Mouse (Mus musculus) limb, embryonic 10.5 days (tissue): ENCODE measurements at regions not wholly inside any gene's neighbourhood (a gene's known extent, or its start where the extent isn't known, plus 50 kb on each side); places are given as distances from the start of the nearest gene placed in this dataset.

ENCODE experiments used
- DNase-seq: peaks from one replicate; pipeline ENCODE4 v3.0.0-alpha.2; 2017; ENCODE audit warnings: low spot score
- H3K27ac ChIP-seq: fragments of 300-500 bp; sonication (generic); 2 replicates; pipeline ENCODE4 v1.5.1; 2016; ENCODE audit warnings: mild to moderate bottlenecking
- H3K27me3 ChIP-seq: fragments of 300-500 bp; sonication (generic); 2 replicates; pipeline ENCODE4 v1.6.1; 2016; ENCODE audit warnings: low read depth, mild to moderate bottlenecking; ENCODE audit not compliant: poor library complexity, severe bottlenecking
- H3K36me3 ChIP-seq: fragments of 300-500 bp; sonication (generic); 2 replicates; pipeline ENCODE4 v1.6.1; 2016; ENCODE audit warnings: mild to moderate bottlenecking, moderate library complexity
- H3K4me1 ChIP-seq: fragments of 300-500 bp; sonication (generic); 2 replicates; pipeline ENCODE4 v1.6.1; 2016
- H3K4me3 ChIP-seq: fragments of 300-500 bp; sonication (generic); 2 replicates; pipeline ENCODE4 v1.5.1; 2016; ENCODE audit warnings: mild to moderate bottlenecking, moderate library complexity
- H3K9me3 ChIP-seq: fragments of 300-500 bp; sonication (generic); replicated peaks from 2 replicates; pipeline ENCODE4 v1.6.1; 2016; ENCODE audit warnings: mild to moderate bottlenecking
- WGBS: fragments of 180-500 bp; shearing (Covaris S2); methylation state at CpG from one replicate; pipeline ENCODE4 v1.1.7; 2016; 5-methylcytosine and 5-hydroxymethylcytosine counted together

DNA sequence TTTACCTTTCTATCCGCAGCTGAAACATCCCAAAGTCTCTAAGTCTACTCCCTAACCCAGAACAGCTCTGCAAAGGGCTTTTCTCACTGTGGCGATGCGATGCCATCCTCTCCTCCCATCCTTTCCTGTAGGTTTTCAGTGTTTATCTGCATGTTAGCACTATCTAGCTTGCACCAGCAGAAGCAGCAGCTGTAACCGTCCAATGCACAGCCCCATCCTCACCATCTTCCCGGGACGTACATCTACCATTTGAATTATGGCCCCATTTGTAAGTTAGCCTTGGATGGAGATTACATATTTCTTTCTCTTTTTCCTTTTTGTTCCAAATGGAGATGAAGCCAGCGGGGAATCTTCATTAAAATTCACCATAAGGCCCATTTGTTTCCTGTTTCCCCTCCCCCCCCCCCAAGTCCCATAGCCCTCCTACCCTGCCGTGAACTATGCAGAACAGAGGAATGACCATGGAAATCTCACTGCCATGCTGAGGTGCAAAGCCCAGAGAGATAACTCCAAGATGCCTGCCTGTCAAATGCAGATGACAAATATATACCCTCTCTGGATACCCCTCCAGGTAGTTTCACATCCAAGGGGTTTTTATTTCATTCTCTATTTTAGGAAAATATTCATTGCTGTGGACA, 525.5 kb upstream of the Id4 start:
- no peak for DNase-seq
- Histone ChIP-seq H3K27me3 (no peaks in the 10 kb centered on the region), H3K9me3 (no peaks in the 10 kb centered on the region), H3K4me1 (no peaks in the 10 kb centered on the region), H3K4me3 (no peak overlapping the region), H3K27ac (no peak overlapping the region), H3K36me3 (no peaks in the 10 kb centered on the region)
- WGBS = 77% methylated on average over 8 of the region's 8 CpGs

DNA sequence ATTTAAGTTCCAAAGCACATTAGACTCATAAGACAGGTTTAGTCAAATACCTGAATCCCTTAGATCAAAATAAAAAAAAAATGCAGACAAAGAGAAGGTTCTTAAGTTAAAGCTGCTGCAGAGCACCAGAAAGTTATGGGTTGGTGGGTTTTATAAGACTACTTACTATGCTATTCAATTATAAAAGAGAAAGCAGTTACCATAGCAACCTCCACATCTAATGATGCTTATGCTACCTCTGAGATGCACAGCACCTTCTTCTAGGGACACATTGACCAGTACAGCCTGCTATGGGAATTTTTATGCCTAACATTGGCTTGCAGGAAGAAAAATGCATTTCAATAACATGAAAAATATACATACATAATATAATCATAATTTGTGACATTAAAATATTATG, 512.1 kb upstream of the Id4 start:
- no peak overlapping the region for H3K27ac ChIP-seq
- no peak overlapping the region for H3K4me3 ChIP-seq
- H3K27me3 ChIP-seq = no peaks in the 10 kb centered on the region
- H3K4me1 ChIP-seq = peaks cover 4% of the 10 kb centered on the region; the same call in 1 of the 2 replicates
- no peaks in the 10 kb centered on the region for H3K9me3 ChIP-seq
- no peak for DNase-seq
- no peaks in the 10 kb centered on the region for H3K36me3 ChIP-seq

DNA sequence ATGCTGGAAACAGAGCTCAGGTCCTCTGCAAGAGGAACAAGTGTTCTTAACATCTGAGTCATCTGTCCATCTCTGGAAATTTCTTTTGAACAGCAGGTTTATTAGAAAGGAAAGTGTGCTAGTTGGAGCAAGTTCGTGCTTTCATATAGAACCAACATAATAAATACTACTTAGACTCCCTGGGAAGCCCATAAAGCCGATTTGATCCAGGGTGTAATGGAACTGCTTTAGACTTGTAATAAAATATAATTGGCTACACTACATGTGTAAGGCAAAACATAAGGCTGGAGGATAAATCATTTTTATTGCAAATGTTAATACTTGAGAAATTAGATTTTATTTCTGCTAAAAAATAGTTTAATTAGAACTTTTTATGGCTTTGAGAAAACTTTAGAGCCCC, 510.0 kb upstream of the Id4 start:
- H3K27me3 ChIP-seq = no peaks in the 10 kb centered on the region
- WGBS = 58% methylated on average over 2 of the region's 2 CpGs
- no peaks in the 10 kb centered on the region for H3K9me3 ChIP-seq
- H3K4me1 ChIP-seq = peaks cover 4% of the 10 kb centered on the region; the same call in 1 of the 2 replicates
- DNase-seq = no peak
- no peaks in the 10 kb centered on the region for H3K36me3 ChIP-seq
- H3K27ac ChIP-seq = no peak overlapping the region
- no peak overlapping the region for H3K4me3 ChIP-seq

DNA sequence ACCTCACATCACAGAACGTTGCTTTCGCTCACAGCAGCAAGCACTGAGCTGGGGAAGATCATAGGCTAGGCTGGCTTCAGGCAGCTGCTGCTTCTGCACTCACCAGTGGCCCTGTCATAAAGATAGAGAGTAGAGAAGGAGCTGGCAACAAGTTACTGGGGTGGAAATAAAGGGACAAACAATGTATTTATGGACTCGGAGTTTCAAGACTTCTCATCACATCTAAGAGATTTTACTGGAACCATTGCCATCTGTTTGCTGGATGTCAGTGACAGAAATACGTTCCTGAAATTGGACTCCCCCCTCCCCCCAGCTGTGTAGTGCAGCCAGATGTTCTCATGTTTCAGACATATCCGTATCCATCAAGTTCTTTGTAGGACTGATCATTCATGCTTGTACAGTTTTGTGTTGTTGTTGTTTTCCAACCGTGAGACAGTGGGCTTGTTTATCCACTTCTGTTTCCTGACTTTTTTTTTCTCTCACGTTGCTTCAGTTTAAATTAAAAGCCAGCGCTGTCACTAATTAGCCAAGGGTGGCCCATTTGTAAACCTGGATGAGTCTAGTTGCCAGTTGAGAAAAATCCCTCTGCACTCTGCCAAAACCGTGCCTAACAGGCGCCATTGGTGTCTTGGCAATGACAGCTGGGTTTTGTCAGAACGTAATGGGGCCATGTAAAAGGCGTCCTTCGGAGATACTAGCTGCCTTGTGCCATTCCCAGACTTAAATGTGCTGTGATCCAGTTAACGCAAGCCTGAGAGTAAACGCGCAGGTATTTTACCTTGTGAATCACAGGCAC, 496.0 kb upstream of the Id4 start:
- H3K9me3 ChIP-seq = no peaks in the 10 kb centered on the region
- DNase-seq = peak; percentile 41
- no peaks in the 10 kb centered on the region for H3K27me3 ChIP-seq
- H3K4me1 ChIP-seq = peaks cover 13% of the 10 kb centered on the region
- no peak overlapping the region for H3K4me3 ChIP-seq
- 51% methylated on average over 16 of the region's 16 CpGs for WGBS
- H3K36me3 ChIP-seq = no peaks in the 10 kb centered on the region
- H3K27ac ChIP-seq = no peak overlapping the region

DNA sequence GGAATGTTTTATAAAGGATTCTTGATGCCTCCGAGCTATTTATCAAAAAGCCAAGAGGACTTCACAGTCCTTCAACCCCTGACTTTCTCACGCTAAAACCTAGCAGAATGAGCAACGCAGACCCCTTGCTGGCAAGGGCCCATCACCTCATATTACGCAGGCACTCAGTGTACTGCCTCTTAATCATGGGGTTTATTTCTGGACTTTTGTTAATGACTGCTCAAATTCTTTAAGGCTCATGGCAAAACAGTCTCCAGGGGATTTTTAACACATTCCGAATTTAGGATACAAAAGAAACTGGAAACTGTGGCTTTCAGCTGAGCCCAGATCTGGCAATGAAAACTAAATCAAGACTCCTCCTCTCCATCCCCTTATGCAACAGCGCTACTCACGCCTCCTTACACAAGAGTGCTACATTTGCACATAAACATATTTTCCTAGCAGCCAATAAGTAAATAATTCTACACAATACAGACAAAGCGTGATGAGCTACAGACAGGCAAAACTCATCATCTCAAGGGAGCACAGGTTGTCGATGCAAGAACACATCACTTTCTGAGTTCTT, 492.0 kb upstream of the Id4 start:
- WGBS = 89% methylated on average over 9 of the region's 9 CpGs
- H3K27ac ChIP-seq = no peak overlapping the region

DNA sequence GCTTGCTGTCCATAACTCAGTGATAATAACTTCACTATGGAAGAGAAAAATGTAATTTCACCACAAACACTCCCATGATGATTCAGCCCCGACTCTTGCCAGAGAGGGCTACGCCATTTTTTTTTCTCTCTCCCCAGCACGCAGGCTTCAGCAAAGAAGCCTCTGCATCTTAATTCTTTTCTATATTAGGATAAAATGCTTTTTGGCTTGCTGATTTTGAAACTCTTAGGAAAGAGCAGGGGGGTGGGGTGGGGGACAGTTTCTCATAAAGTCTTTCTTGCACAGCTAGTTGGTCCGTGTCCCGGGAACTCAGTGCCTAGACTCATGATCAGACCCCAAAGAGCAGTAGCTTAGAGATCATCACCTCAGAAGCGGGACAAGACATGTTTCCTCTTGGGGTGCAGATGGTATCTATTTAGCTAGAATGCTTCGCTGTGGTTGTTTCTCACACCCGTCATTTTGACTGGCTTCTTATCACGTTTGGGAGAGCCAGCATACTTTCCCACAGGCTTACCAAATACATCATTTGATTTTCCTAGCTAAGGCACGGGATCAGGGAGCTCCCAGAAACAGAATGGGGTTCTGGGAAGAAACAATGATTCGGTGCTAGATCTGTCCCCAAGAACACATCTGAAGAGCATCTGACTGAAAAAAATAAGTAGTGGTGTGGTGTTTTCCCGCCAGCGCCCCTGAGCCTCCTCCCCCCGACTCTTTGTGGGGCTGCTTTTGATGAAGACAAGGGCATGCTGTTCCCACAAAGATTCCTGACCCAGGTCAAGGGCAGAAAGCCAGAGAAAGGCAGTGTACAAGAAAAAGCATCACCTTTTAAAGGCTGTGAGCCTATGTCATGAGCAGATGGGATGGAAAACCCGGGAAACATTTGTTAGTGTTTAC, 483.6 kb upstream of the Id4 start:
- Histone ChIP-seq H3K4me3 (no peak overlapping the region), H3K27ac (no peak overlapping the region), H3K36me3 (no peaks in the 10 kb centered on the region), H3K27me3 (no peaks in the 10 kb centered on the region), H3K9me3 (no peaks in the 10 kb centered on the region), H3K4me1 (peaks cover 15% of the 10 kb centered on the region)
- 72% methylated on average over 15 of the region's 15 CpGs for WGBS
- peak; percentile 35 for DNase-seq

More for the DNA sequence above, 492.0 kb upstream of the Id4 start:
- peaks cover 13% of the 10 kb centered on the region for H3K4me1 ChIP-seq
- no peak for DNase-seq
- H3K4me3 ChIP-seq = no peak overlapping the region
- no peaks in the 10 kb centered on the region for H3K27me3 ChIP-seq
- H3K36me3 ChIP-seq = no peaks in the 10 kb centered on the region
- H3K9me3 ChIP-seq = no peaks in the 10 kb centered on the region

DNA sequence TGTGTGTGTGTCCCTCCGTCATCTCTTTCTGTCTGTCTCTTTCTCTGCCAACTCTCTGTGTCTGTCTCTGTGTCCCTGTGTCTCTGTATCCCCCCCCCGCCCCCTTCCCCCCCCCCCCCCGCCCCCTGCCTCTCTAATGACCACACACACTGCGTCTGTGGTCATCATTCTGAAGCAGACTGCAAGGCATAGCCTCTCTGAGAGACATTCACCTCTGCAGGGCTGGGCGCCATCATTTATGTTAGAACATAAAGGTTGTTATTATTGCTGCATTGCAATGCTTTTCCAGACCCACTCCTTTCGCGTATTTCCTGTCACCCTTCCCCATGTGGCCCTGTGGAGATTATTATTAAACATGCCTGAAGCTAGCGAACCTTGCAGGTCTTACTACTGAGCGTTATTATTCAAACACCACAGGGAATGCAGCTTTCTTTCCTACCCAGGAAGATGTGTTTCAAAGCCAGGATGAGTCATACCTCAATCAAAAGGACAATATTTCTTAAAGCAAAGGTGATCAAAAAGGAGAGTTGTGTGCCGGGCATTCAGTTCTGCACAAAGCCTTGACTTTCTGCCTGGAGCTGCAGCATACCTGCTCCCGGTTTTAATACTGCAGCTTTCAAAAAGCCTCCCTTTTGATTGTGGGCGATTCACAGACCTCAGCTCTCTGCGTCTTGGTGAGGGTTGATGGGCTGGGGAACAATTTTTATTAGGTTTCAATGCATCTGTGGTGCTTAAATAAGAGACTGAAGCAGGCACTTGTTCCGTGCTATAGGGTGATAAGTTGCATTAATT, 482.6 kb upstream of the Id4 start:
- DNase-seq = peak; percentile 34
- WGBS = 68% methylated on average over 11 of the region's 14 CpGs
- Histone ChIP-seq H3K27ac (peak overlapping the region; percentile 53; the same call in 1 of the 2 replicates), H3K36me3 (no peaks in the 10 kb centered on the region), H3K4me3 (no peak overlapping the region), H3K4me1 (peaks cover 15% of the 10 kb centered on the region), H3K9me3 (no peaks in the 10 kb centered on the region), H3K27me3 (no peaks in the 10 kb centered on the region)

DNA sequence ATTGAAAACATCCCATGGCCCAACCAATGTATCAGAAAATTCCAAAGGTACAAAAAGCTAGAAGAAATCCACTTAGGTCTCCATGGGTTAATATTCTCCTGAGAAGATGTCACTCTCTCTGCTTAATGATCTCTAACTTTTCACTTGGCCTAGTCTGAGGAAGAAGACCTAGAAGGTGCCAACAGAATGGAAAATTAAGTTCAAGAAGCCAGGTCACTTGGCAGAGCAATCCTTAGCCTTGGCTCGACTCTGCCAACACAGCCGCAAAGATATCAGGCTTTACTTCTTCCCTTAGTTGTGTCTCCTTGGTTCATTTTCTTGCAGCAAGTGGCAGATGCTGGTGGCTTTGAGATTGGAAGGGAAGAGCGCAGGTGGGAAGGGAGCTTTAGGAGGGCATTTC, 476.6 kb upstream of the Id4 start:
- Histone ChIP-seq H3K4me3 (no peak overlapping the region), H3K36me3 (no peaks in the 10 kb centered on the region), H3K4me1 (no peaks in the 10 kb centered on the region), H3K27me3 (no peaks in the 10 kb centered on the region), H3K27ac (no peak overlapping the region), H3K9me3 (no peaks in the 10 kb centered on the region)
- 92% methylated on average over 3 of the region's 3 CpGs for WGBS
- no peak for DNase-seq

DNA sequence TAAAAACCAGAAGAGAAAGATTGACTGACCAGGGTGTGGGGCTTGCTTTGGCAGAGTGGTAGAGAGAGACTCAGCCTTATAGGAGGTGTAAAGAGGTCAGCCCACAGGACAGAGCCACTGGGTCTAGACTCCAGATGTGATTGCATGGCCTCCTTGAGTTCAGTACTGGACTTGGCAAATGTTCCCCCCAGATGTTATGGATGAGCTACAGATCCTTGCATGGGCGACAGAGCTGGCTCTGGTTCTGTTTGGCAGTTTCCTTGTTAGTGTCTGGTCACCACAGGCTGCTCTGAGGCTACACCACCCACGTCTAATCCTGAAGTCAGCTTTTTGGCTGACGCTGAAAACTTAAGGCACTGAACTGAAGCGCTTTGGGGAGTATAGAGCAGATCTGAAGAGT, 463.2 kb upstream of the Id4 start:
- 83% methylated on average over 4 of the region's 4 CpGs for WGBS
- Histone ChIP-seq H3K4me3 (no peak overlapping the region), H3K27me3 (no peaks in the 10 kb centered on the region), H3K36me3 (no peaks in the 10 kb centered on the region), H3K27ac (no peak overlapping the region), H3K9me3 (no peaks in the 10 kb centered on the region), H3K4me1 (no peaks in the 10 kb centered on the region)
- DNase-seq = no peak

DNA sequence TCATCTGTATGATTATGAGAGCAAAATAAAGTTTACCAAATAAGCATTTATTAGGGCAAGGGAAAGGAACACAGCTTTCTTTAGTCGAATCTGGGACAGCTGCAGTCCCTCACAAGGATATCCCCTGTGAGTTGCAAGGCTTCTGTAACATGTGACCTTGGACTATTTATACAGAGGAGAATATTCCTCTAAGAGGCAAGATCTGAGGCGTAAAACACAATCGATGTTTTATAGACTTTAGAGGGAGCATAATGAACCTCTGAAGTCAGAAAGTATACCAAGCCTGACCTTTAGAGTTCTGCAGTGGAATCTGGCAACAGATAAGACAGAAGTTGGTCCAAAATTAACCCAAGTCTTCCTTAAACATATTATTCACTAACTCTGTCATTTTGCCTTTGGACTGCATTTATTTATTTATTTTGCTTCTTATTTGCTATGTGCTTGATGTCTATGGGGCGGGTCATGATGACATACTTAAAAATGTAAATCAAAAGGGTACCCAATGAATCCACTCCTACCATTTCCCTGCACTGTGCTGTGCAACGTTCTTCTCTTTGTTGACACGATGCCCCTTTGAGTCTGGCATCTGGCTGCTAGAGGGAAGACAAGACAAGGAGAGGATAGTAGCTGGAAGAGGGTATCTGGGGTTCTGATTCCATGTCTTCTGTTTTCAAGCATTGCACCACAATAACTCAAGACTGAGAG, 449.2 kb upstream of the Id4 start:
- H3K27ac ChIP-seq = no peak overlapping the region
- no peak for DNase-seq
- H3K27me3 ChIP-seq = no peaks in the 10 kb centered on the region
- WGBS = 88% methylated on average over 6 of the region's 6 CpGs
- H3K9me3 ChIP-seq = no peaks in the 10 kb centered on the region
- H3K36me3 ChIP-seq = no peaks in the 10 kb centered on the region
- H3K4me3 ChIP-seq = no peak overlapping the region
- no peaks in the 10 kb centered on the region for H3K4me1 ChIP-seq

DNA sequence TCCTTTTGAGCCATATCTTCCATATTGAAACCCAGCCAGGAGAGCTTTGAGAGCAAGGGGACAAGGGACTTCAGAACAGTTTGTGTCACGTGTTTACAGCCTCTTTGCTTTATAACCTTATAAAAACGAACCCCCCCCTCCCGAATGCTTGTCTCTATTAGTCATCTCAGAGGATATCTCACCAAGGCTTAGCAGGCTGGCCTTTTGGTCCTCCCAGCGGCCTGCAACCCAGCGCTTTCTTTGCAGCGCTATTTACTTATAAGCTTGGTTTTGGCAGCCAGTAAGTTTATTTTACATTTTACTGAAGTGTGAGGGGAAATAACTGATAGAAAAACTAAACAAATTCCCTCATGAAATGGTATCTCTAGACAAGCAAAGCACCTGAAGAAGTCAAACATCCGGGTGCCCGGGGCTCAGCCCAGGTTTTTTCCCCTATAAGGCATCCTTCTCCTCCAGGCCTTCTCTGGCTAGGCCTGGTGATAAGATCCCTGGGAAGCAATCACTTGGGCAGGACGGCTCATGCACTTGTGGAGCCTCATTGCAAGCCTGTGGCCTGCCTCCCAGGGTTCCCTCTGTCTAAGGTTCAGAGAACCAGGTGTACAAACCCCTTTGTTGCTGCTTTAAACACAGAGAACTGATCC, 442.0 kb upstream of the Id4 start:
- DNase-seq = no peak
- H3K27me3 ChIP-seq = no peaks in the 10 kb centered on the region
- no peak overlapping the region for H3K4me3 ChIP-seq
- no peaks in the 10 kb centered on the region for H3K4me1 ChIP-seq
- no peaks in the 10 kb centered on the region for H3K36me3 ChIP-seq
- WGBS = 74% methylated on average over 9 of the region's 9 CpGs
- H3K9me3 ChIP-seq = no peaks in the 10 kb centered on the region
- H3K27ac ChIP-seq = no peak overlapping the region
